Mouse (Mus musculus) embryonic facial prominence, embryonic 13.5 days (tissue): ENCODE measurements around the gene Lysmd1. TPM values are rescaled to one million over a fixed set of nuclear protein-coding genes. Genes with fewer than 3 reads are reported as not detected.
A peak's percentile ranks its signal among the peaks of the same experiment; 100 is the strongest.

Experiments
- ATAC-seq: fragments of 200-750 bp; cut with Nextera tagmentation; 2 replicates; pipeline ENCODE4 v1.8.0; 2017; ENCODE audit warnings: low read depth; ENCODE audit not compliant: insufficient number of reproducible peaks, insufficient read depth, low FRiP score, low TSS enrichment
- H3K27ac ChIP-seq: fragments of 300-500 bp; sonication (generic); 2 replicates; pipeline ENCODE4 v1.5.1; 2015; ENCODE audit warnings: moderate library complexity, mild to moderate bottlenecking, inconsistent platforms
- H3K27me3 ChIP-seq: fragments of 300-500 bp; sonication (generic); 2 replicates; pipeline ENCODE4 v1.6.1; 2015; ENCODE audit warnings: mild to moderate bottlenecking, inconsistent platforms
- H3K36me3 ChIP-seq: fragments of 300-500 bp; sonication (generic); 2 replicates; pipeline ENCODE4 v1.6.1; 2015; ENCODE audit warnings: mild to moderate bottlenecking, inconsistent platforms
- H3K4me1 ChIP-seq: fragments of 300-500 bp; sonication (generic); 2 replicates; pipeline ENCODE4 v1.6.1; 2015; ENCODE audit warnings: inconsistent platforms
- H3K4me2 ChIP-seq: fragments of 300-500 bp; sonication (generic); 2 replicates; pipeline ENCODE4 v1.6.1; 2015; ENCODE audit warnings: moderate library complexity, mild to moderate bottlenecking, inconsistent platforms
- H3K4me3 ChIP-seq: fragments of 300-500 bp; sonication (generic); 2 replicates; pipeline ENCODE4 v1.5.1; 2015; ENCODE audit warnings: mild to moderate bottlenecking, inconsistent platforms
- H3K9ac ChIP-seq: fragments of 300-500 bp; sonication (generic); 2 replicates; pipeline ENCODE4 v1.6.1; 2015; ENCODE audit warnings: mild to moderate bottlenecking, inconsistent platforms
- H3K9me3 ChIP-seq: fragments of 300-500 bp; sonication (generic); 2 replicates; pipeline ENCODE4 v1.6.1; 2016; ENCODE audit warnings: inconsistent platforms
- WGBS: fragments of 180-500 bp; shearing (Covaris S2); methylation state at CpG from one replicate; pipeline ENCODE4 v1.1.7; 2015; ENCODE audit warnings: mixed read lengths; 5-methylcytosine and 5-hydroxymethylcytosine counted together
- polyA plus RNA-seq: library from polyadenylated mRNA; unstranded; fragments of >200 nt; fragmentation: Nextera tagmentation; extraction: Ambion mirVana; gene quantifications from 2 replicates; pipeline ENCODE4 v1.2.1, GENCODE M21; 2015

The Lysmd1 gene
- polyA plus RNA-seq, 1 experiment from 2014 or later = 19.3 TPM

DNA sequence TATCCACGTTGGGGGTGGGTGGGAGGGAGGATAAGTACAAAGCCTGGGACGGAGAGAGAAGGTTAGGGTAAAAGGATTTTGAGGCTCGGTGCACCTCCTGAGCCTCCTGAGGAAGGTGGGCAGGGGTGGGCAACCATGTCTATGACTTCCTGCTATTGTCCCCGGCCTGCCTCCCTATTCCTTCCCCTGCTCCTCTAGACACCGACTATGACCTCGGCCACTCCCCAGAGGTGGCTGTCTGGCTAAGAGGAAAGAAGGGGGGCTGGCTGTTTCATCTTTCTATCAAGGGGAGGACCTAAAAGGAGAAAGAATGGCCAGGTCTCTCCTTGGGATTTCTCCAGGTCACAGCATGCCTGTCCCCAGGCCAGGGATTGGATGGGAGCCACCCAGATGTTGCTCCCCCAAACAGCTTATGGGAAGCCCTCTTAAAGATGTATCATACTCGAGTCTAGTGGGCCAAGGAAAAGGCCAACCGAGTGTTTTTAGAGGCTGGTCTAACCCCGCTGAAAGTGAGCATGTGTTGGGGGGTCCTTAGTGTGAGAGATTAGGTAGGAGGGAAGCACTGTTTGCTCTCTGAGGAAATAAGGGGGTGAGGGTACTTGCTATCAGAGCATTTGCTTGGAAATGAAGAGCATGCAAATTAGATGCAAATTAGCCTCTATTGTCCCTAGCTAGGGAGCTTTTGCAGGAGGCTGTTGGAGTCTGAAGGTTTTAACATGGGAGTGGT, 27.9 kb downstream of the Lysmd1 start:
- peak overlapping the region; percentile 84 for H3K9ac ChIP-seq
- H3K27ac ChIP-seq = peak overlapping the region; percentile 45; the same call in 1 of the 2 replicates
- peaks cover 32% of the 10 kb centered on the region for H3K4me1 ChIP-seq
- WGBS = 5% methylated on average over 9 of the region's 9 CpGs
- ATAC-seq = no peak
- peak overlapping the region; percentile 89 for H3K4me3 ChIP-seq
- H3K9me3 ChIP-seq = no peaks in the 10 kb centered on the region; the same call in 1 of the 2 replicates
- peaks cover 6% of the 10 kb centered on the region; the same call in 1 of the 2 replicates for H3K27me3 ChIP-seq
- H3K4me2 ChIP-seq = peak overlapping the region; percentile 76
- peaks cover 26% of the 10 kb centered on the region for H3K36me3 ChIP-seq

DNA sequence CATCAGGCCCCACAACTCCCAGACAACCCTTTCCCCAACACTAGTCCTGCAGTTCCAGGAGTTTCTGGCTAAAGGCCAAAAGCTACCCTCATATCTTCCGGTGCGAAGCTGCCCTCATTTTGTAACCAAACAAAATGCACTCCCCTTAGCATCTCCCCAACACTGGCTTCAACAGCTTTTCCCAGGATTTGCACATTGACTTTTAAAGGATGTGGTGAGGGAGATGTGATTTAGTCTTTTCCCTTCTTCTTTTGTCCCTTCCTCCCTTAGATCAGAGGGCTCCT, 28.4 kb downstream of the Lysmd1 start:
- no peak for ATAC-seq
- peaks cover 31% of the 10 kb centered on the region for H3K36me3 ChIP-seq
- H3K9me3 ChIP-seq = no peaks in the 10 kb centered on the region; the same call in 1 of the 2 replicates
- H3K27ac ChIP-seq = no peak overlapping the region
- H3K4me1 ChIP-seq = peaks cover 32% of the 10 kb centered on the region
- H3K4me2 ChIP-seq = peak overlapping the region; percentile 76
- H3K27me3 ChIP-seq = peaks cover 6% of the 10 kb centered on the region; the same call in 1 of the 2 replicates
- H3K9ac ChIP-seq = 0 out of 2 replicates have a peak overlapping the region, but pooled peaks have one; percentile 84
- peak overlapping the region; percentile 89 for H3K4me3 ChIP-seq
- 37% methylated on average over 2 of the region's 2 CpGs for WGBS

DNA sequence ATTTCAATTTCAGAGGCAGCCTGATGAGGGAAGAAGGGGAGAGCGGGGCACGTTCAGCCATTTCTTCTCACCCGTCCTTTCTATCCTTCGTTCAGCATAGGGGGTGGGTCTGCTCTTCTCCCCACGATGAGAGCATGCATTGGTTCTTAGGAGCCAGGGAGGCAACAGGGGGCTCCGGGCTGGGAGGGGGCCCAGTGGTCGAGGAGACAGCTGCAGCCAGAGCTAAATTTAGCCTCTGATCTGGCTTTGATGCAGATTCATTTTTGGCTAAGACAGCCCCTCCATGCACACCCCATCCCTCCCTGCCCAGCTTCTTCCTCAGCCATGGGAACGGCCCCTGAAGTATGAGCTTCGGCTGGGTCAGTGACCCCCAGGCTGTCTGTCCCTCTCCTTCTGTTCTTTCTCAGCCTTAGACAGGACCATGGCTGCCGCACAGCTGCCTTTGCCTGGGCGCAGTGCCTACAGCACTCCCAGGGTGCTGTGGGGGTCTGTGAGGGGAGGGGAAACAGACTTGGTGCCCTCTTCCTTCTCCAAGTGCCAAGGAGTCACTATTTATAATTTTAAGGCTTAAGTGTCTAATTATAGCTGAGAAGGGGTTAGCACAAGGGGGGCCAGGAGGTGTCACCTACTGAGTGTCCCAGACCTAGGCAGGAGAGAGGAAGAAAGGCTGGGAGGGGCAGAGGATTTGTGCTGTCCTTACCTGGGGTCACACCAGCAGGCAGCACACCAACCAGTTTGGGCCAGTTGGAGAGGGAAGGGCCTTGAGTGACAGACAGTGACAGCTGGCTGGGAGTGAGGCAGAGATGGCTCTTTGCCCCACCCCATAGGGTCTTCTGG, 29.7 kb downstream of the Lysmd1 start:
- WGBS = 57% methylated on average over 11 of the region's 11 CpGs
- Histone ChIP-seq H3K9me3 (no peaks in the 10 kb centered on the region; the same call in 1 of the 2 replicates), H3K9ac (peak overlapping the region; percentile 44), H3K36me3 (peaks cover 45% of the 10 kb centered on the region), H3K4me1 (peaks cover 32% of the 10 kb centered on the region), H3K4me3 (no peak overlapping the region), H3K27ac (no peak overlapping the region), H3K4me2 (peak overlapping the region; percentile 76), H3K27me3 (peaks cover 6% of the 10 kb centered on the region; the same call in 1 of the 2 replicates)
- no peak for ATAC-seq

DNA sequence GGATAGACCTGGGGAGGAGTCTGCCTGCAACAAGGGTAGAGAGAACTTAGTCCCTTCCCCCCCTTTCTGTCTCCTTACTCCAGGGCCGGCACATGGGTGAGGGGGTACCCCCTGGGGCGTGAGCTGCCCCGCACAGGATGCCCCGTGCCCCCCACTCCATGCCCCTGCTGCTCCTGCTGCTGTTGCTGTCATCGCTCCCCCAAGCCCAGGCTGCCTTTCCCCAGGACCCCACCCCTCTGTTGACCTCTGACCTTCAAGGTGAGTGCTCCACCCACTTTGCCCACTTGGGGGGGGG, 30.3 kb downstream of the Lysmd1 start:
- no peaks in the 10 kb centered on the region; the same call in 1 of the 2 replicates for H3K9me3 ChIP-seq
- H3K4me3 ChIP-seq = no peak overlapping the region
- 76% methylated on average over 5 of the region's 5 CpGs for WGBS
- ATAC-seq = no peak
- peaks cover 32% of the 10 kb centered on the region for H3K4me1 ChIP-seq
- H3K4me2 ChIP-seq = no peak overlapping the region
- H3K27ac ChIP-seq = no peak overlapping the region
- H3K9ac ChIP-seq = no peak overlapping the region
- H3K27me3 ChIP-seq = peaks cover under 1% of the 10 kb centered on the region
- peaks cover 50% of the 10 kb centered on the region for H3K36me3 ChIP-seq

DNA sequence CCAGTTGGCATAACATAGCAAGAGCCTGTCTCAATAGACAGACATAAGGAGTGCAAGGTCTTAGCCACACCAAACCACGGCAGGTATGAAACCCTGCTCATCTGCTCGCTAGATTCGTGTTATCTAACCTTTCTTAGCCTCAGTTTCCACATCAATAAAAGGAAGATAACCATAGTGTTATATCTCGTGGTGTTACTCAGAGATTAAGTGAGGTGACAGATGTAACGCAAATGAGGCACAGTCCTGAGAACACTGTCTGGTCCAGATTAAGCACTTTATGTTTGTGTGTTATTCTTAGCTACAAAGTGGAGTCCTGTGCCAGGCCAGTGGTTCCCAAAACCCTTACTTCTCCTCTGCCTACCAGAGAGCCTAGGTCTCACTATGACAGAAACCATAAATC, 31.0 kb downstream of the Lysmd1 start:
- Histone ChIP-seq H3K27ac (no peak overlapping the region), H3K9ac (no peak overlapping the region), H3K4me1 (peaks cover 27% of the 10 kb centered on the region), H3K36me3 (peaks cover 57% of the 10 kb centered on the region), H3K27me3 (peaks cover 7% of the 10 kb centered on the region), H3K4me2 (no peak overlapping the region), H3K4me3 (no peak overlapping the region), H3K9me3 (no peaks in the 10 kb centered on the region; the same call in 1 of the 2 replicates)
- no peak for ATAC-seq
- WGBS = 82% methylated on average over 5 of the region's 5 CpGs

DNA sequence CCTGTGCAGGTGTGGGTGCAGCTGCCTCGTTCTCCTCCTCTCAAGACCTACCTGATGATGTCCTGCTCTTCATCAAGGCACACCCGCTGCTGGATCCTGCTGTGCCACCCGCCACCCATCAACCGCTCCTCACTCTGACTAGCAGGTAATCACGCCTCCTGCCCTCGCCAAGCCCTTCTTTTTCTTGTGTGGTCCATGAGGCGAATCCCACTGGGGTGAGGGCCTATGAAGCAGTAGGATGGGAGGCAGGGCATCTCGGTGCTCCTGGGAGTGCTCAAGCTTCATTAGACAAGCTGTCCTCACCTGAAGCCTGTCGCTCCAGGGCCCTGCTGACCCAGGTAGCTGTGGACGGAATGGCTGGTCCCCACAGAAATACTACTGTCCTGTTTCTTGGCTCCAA, 36.1 kb downstream of the Lysmd1 start:
- Histone ChIP-seq H3K27ac (no peak overlapping the region), H3K36me3 (peaks cover 85% of the 10 kb centered on the region), H3K9me3 (no peaks in the 10 kb centered on the region; the same call in 1 of the 2 replicates), H3K4me2 (no peak overlapping the region), H3K4me1 (peaks cover 19% of the 10 kb centered on the region), H3K9ac (no peak overlapping the region), H3K4me3 (no peak overlapping the region), H3K27me3 (peaks cover 51% of the 10 kb centered on the region)
- no peak for ATAC-seq
- WGBS = 92% methylated on average over 10 of the region's 10 CpGs

DNA sequence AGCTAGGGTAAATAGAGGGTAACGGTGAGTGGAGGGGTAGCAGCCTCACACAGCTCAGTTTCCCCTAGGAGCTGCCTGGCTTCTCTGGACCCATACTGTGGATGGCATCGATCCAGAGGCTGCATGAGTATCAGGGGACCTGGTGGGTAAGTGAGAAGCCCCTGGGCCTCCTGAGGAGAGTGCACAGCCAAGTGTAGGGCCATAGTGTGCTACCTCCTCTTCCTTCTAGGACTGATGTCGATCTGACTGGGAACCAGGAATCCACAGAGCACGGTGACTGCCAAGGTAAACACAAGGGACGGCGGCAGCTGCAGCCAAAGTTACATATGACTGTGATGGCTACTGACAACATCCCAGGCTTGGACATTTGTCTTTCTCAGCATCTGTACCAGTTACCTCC, 37.2 kb downstream of the Lysmd1 start:
- ATAC-seq = no peak
- H3K4me3 ChIP-seq = no peak overlapping the region
- peaks cover 19% of the 10 kb centered on the region for H3K4me1 ChIP-seq
- peaks cover 75% of the 10 kb centered on the region for H3K36me3 ChIP-seq
- H3K4me2 ChIP-seq = no peak overlapping the region
- 77% methylated on average over 6 of the region's 6 CpGs for WGBS
- H3K9me3 ChIP-seq = no peaks in the 10 kb centered on the region
- peaks cover 51% of the 10 kb centered on the region for H3K27me3 ChIP-seq
- no peak overlapping the region for H3K27ac ChIP-seq
- no peak overlapping the region for H3K9ac ChIP-seq

DNA sequence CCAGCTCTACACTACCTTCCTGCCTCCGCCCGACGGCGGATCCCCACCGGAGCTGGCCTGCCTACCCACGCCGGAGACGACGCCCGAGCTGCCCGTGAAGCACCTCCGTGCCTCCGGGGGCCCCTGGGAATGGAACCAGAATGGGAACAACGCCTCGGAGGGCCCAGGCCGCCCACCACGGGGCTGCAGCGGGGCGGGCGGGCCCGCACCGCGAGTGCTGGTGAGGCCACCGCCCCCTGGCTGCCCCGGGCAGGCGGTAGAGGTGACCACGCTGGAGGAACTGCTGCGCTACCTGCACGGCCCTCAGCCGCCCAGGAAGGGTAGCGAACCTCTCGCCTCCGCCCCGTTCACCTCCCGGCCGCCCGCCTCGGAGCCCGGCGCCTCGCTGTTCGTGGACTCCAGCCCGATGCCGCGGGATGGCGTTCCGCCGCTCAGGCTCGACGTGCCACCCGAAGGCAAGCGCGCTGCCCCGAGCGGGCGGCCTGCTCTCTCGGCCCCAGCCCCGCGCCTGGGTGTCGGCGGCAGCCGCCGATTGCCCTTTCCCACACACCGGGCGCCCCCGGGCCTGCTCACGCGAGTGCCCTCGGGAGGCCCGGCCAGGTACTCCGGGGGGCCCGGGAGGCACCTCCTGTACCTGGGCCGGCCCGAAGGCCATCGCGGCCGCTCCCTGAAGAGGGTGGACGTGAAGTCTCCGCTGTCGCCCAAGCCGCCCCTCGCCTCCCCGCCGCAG, 38.8 kb downstream of the Lysmd1 start:
- Histone ChIP-seq H3K9me3 (no peaks in the 10 kb centered on the region), H3K4me3 (peak overlapping the region; percentile 32; the same call in 1 of the 2 replicates), H3K27me3 (peaks cover 51% of the 10 kb centered on the region), H3K9ac (peak overlapping the region; percentile 65), H3K4me2 (peak overlapping the region; percentile 53), H3K4me1 (peaks cover 19% of the 10 kb centered on the region), H3K36me3 (peaks cover 59% of the 10 kb centered on the region), H3K27ac (no peak overlapping the region)
- ATAC-seq = no peak
- WGBS = 20% methylated on average over 77 of the region's 84 CpGs

DNA sequence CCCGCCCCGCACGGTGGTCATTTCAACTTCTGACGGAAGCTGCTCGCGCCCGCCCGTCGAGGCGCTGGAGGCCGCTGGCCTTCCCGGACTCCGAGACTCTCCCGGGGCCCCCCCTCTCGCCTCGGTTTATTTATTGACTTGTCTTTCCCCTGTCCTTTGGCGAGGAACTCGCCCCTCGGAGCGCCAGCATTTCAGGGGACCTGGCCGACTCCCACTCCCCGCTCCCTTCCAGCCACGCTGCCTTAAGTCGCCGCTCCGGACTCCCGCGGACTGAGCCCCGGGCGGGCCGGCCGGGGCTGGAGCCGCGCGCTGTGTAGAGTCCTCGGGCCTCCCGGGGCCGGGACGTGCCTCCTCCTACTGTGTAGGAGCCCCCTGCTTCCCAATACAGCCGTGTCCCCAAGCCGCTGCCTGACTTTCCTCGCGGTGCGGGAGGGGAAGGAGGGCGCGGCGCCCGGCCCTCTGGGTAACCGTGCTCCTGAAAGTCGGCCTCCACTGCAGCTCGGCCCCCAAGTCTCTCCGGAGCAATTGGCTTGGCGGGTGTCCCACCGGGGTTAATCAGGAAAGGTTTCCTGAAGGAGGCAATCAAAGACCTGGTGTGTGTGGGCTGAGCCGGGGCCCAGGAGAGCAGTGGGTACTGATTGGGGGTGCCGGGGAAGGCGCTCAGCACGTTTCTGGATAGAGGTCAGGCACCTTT, 39.5 kb downstream of the Lysmd1 start:
- Histone ChIP-seq H3K4me2 (peak overlapping the region; percentile 53), H3K9ac (peak overlapping the region; percentile 65), H3K36me3 (peaks cover 52% of the 10 kb centered on the region), H3K9me3 (no peaks in the 10 kb centered on the region), H3K4me3 (peak overlapping the region; percentile 32), H3K4me1 (peaks cover 19% of the 10 kb centered on the region), H3K27ac (no peak overlapping the region), H3K27me3 (peaks cover 51% of the 10 kb centered on the region)
- ATAC-seq = peak; percentile 35; the same call in 1 of the 2 replicates
- WGBS = 16% methylated on average over 57 of the region's 58 CpGs

DNA sequence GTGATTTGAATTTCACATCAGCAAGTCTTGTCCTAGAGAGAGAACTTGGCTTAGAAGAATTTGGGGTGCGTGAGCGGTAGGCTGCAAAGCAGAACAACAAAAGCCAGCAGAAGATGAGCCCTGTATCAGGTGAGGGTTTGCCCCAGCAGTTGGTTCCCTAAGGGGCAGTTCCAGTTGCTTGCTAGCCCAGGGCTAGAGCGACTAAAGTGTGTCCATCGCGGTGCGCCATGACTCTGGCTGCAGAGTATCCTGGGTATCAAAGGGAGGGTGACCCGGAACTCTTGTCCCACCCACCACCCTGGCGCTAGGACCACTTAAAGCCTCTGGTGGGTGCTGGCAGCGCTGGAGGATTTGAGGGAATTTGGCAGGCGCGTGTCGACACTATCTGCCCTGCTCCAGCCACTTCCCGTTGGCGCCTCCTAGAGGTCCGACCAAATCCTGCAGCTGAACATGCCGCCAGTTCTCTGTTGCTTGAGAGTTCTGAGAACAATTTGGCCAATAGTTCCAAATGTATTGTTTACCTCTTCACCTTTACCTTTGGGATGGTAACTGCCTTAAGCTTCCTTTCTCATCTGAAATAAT, 40.2 kb downstream of the Lysmd1 start:
- 8% methylated on average over 16 of the region's 16 CpGs for WGBS
- H3K27ac ChIP-seq = no peak overlapping the region
- H3K27me3 ChIP-seq = peaks cover 51% of the 10 kb centered on the region
- no peak overlapping the region for H3K9ac ChIP-seq
- no peak for ATAC-seq
- no peaks in the 10 kb centered on the region for H3K9me3 ChIP-seq
- H3K36me3 ChIP-seq = peaks cover 45% of the 10 kb centered on the region
- H3K4me2 ChIP-seq = peak overlapping the region; percentile 53
- H3K4me1 ChIP-seq = peaks cover 19% of the 10 kb centered on the region
- H3K4me3 ChIP-seq = peak overlapping the region; percentile 32; the same call in 1 of the 2 replicates

DNA sequence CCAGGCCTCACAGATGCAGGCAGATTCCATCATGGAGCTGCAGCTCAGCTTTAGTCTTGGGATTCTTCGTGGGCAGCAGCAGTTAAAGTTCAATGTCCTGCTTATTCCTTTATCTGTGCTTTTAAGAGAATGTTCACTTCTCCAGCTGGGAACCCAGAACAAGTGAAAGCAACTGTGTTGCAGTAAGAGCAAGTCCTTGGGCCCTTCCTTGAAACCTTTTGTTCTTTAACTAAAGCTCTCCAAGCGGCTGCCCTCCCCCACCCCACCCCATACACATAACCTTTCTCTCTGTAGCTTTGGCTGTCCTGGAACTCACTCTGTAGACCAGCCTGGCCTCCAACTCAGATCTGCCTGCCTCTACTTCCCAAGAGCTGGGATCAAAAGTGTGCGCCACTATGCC, 42.6 kb downstream of the Lysmd1 start:
- H3K9ac ChIP-seq = no peak overlapping the region
- no peak overlapping the region for H3K4me2 ChIP-seq
- no peak for ATAC-seq
- 62% methylated on average over 3 of the region's 3 CpGs for WGBS
- no peak overlapping the region for H3K4me3 ChIP-seq
- peaks cover 21% of the 10 kb centered on the region for H3K36me3 ChIP-seq
- H3K27ac ChIP-seq = no peak overlapping the region
- peaks cover 19% of the 10 kb centered on the region for H3K4me1 ChIP-seq
- no peaks in the 10 kb centered on the region for H3K9me3 ChIP-seq
- peaks cover 28% of the 10 kb centered on the region for H3K27me3 ChIP-seq
